Mouse (Mus musculus) neural tube, embryonic 15.5 days (tissue): ENCODE results near the gene Olfr186. TPM values are rescaled to one million over a fixed set of nuclear protein-coding genes. Genes with fewer than 3 reads are reported as not detected.

ENCODE experiments used
- ATAC-seq: fragments of 200-750 bp; cut with Nextera tagmentation; 2 replicates; pipeline ENCODE4 v1.8.0; 2017; ENCODE audit warnings: mild to moderate bottlenecking, moderate TSS enrichment, moderate library complexity; ENCODE audit not compliant: low FRiP score
- H3K27ac ChIP-seq: fragments of 300-500 bp; sonication (generic); replicated peaks from 2 replicates; pipeline ENCODE4 v1.5.1; 2015; ENCODE audit warnings: mild to moderate bottlenecking, inconsistent platforms
- H3K27me3 ChIP-seq: fragments of 300-500 bp; sonication (generic); replicated peaks from 2 replicates; pipeline ENCODE4 v1.6.1; 2015; ENCODE audit warnings: inconsistent platforms
- H3K36me3 ChIP-seq: fragments of 300-500 bp; sonication (generic); 2 replicates; pipeline ENCODE4 v1.6.1; 2015; ENCODE audit warnings: inconsistent platforms
- H3K4me1 ChIP-seq: fragments of 300-500 bp; sonication (generic); 2 replicates; pipeline ENCODE4 v1.6.1; 2015; ENCODE audit warnings: inconsistent platforms
- H3K4me2 ChIP-seq: fragments of 300-500 bp; sonication (generic); 2 replicates; pipeline ENCODE4 v1.6.1; 2015; ENCODE audit warnings: inconsistent platforms, mild to moderate bottlenecking, moderate library complexity
- H3K4me3 ChIP-seq: fragments of 300-500 bp; sonication (generic); replicated peaks from 2 replicates; pipeline ENCODE4 v1.5.1; 2015; ENCODE audit warnings: mild to moderate bottlenecking, inconsistent platforms
- H3K9ac ChIP-seq: fragments of 300-500 bp; sonication (generic); replicated peaks from 2 replicates; pipeline ENCODE4 v1.6.1; 2015; ENCODE audit warnings: mild to moderate bottlenecking, inconsistent platforms
- H3K9me3 ChIP-seq: fragments of 300-500 bp; sonication (generic); replicated peaks from 2 replicates; pipeline ENCODE4 v1.6.1; 2016; ENCODE audit warnings: inconsistent platforms
- WGBS: fragments of 180-500 bp; shearing (Covaris S2); methylation state at CpG from one replicate; pipeline ENCODE4 v1.1.7; 2015; ENCODE audit warnings: mixed read lengths; 5-methylcytosine and 5-hydroxymethylcytosine counted together
- polyA plus RNA-seq: library from polyadenylated mRNA; unstranded; fragments of >200 nt; fragmentation: Nextera tagmentation; extraction: Ambion mirVana; gene quantifications from 2 replicates; pipeline ENCODE4 v1.2.1, GENCODE M21; 2015

Gene Olfr186
- polyA plus RNA-seq, 1 experiment from 2014 or later: not detected

- Histone ChIP-seq H3K36me3 (no peaks in the 10 kb centered on the region), H3K4me3 (no peak within 1 kb of the TSS), H3K4me2 (no peak within 1 kb of the TSS), H3K27me3 (no peaks in the 10 kb centered on the region), H3K4me1 (no peaks in the 10 kb centered on the region), H3K27ac (no peak within 1 kb of the TSS), H3K9ac (no peak within 1 kb of the TSS), H3K9me3 (no peaks in the 10 kb centered on the region)
- ATAC-seq: no peak
- 84% methylated on average over 2 of the region's 2 CpGs for WGBS
These were observed 35.0 kb downstream of the Olfr186 start, which contains the start of gene Olfr183 for GRCm38 (mm10) chr16:58995057-58995456. Gene Olfr183 (plus strand): TSS chr16:58995357.

Other genes with a start within 250 kb of the Olfr186 start
- gene Olfr173, start 230.0 kb downstream of the Olfr186 start, polyA plus RNA-seq: not detected in 2 replicates
- not detected in 2 replicates for gene Olfr175-ps1, start 203.5 kb downstream of the Olfr186 start, polyA plus RNA-seq
- gene Olfr177, start 155.5 kb downstream of the Olfr186 start, polyA plus RNA-seq: not detected in 2 replicates
- gene Olfr178, start 138.2 kb downstream of the Olfr186 start, polyA plus RNA-seq: not detected in 2 replicates
- not detected in 2 replicates for gene Olfr181, start 101.5 kb downstream of the Olfr186 start, polyA plus RNA-seq
- not detected in 2 replicates for gene Olfr180, start 100.9 kb downstream of the Olfr186 start, polyA plus RNA-seq
- not detected in 2 replicates for gene Olfr183, start 34.9 kb downstream of the Olfr186 start, polyA plus RNA-seq
- not detected in 2 replicates for gene Olfr187, start 9.5 kb upstream of the Olfr186 start, polyA plus RNA-seq
- gene Olfr190, start 47.7 kb upstream of the Olfr186 start, polyA plus RNA-seq: not detected in 2 replicates
- gene Olfr191, start 59.5 kb upstream of the Olfr186 start, polyA plus RNA-seq: not detected in 2 replicates
- not detected in 2 replicates for gene Olfr193, start 81.6 kb upstream of the Olfr186 start, polyA plus RNA-seq
- not detected in 2 replicates for gene Olfr194, start 90.8 kb upstream of the Olfr186 start, polyA plus RNA-seq
- not detected in 2 replicates for gene Olfr195, start 116.8 kb upstream of the Olfr186 start, polyA plus RNA-seq
- not detected in 2 replicates for gene Olfr196, start 140.2 kb upstream of the Olfr186 start, polyA plus RNA-seq
- gene Olfr198, start 173.2 kb upstream of the Olfr186 start, polyA plus RNA-seq: not detected in 2 replicates
- not detected in 2 replicates for gene Olfr199, start 189.5 kb upstream of the Olfr186 start, polyA plus RNA-seq
- gene Olfr201, start 242.3 kb upstream of the Olfr186 start, polyA plus RNA-seq: not detected in 2 replicates